Mouse (Mus musculus) ovary, postnatal 10 days (tissue): ENCODE results near the gene Ccn5.

Source experiments
- DNase-seq: peaks from one replicate; pipeline ENCODE4 v3.0.0; 2022; ENCODE audit warnings: low spot score

Gene Ccn5

DNA sequence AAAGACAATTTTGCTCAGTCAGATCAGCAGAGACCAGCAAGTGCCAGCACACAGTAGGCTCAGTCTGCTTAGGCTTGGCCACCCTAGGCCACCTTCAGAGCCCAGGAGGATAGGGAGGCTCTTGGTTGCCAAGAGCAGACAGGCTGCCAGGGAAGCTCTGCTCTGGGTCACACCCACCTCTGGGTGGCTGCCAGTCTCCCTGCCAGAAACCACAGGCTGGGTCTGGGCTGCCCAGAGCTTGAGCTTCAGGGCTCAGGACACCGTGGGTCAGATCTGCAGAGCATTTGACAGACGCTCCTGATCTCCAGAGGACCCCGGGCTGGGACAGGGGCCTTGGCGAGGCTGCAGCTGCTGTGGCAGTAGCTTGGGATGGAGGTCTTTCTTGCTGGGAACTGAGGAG, at the start of gene Ccn5:
Gene Ccn5 (plus strand): TSS at position 255 of the 400 bp plus-strand sequence.
- DNase-seq, result peak; percentile 21

GRCm38 (mm10) chr2:163776661-163777060, 44.0 kb upstream of the Ccn5 start:
- DNase-seq, result no peak

- DNase-seq, result no peak
Measured at GRCm38 (mm10) chr2:163777061-163777460, 43.6 kb upstream of the Ccn5 start.

DNA sequence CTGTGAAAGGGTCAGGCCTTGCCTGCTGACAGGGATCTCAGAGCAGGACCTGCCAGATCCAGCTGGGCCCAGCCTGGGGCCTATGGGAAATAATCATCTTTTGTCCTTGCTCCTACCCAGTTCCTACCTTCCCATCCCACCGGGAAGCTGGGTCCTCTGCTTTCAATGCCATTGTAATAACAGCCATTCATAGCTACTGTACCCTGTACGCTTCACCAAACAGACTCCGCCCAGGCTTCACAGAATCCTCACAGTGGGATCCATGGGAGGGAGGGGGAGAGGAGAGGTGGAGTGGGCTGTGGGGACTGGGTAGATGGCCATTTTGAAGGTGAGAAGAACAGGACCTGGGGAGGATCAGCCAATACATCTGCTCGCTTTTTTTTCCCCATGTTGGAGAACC, 41.8 kb upstream of the Ccn5 start:
- DNase-seq, result no peak

DNA sequence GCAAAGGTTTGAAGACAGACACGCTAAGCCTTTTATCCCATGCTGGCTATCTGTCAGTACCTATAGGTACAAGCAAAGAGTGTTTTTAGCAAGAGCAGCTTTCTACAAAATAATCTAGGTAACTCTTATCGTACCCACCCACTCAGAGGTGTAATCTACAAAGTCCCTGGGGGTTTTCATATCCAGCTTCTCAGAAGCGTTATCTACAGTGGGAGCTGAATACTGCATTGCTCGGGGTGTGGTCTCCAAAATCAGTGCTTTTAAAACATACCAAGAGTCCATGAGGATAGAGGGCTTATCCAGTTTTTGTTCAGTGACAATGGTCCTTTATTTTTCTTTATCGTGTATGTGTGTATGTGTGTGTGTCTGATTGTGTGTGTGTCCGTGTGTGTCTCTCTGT, 37.3 kb upstream of the Ccn5 start:
- no peak for DNase-seq

GRCm38 (mm10) chr2:163783901-163784300, 36.8 kb upstream of the Ccn5 start:
- DNase-seq, result no peak

- DNase-seq, result no peak
Measured at GRCm38 (mm10) chr2:163787086-163787485, 33.6 kb upstream of the Ccn5 start.

DNA sequence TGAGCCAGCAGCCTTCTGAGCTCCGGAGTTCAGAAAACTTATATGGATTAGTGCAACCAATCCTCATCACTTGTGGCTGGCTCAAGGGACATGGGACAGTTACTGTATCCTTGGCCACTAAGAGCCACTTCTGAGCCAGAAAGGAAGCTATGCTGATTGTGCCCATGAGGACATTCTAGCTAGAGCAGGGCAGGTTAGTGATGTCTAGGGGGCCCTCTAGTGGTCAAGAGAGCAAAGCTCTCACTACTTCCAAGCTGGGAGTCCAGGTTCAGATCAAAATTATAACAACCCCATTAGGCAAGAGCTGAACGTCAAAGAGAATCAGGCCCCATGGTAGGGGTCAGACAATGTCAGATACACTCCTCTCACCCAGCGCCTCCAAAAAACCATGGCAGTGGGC, 33.0 kb upstream of the Ccn5 start:
- no peak for DNase-seq

DNA sequence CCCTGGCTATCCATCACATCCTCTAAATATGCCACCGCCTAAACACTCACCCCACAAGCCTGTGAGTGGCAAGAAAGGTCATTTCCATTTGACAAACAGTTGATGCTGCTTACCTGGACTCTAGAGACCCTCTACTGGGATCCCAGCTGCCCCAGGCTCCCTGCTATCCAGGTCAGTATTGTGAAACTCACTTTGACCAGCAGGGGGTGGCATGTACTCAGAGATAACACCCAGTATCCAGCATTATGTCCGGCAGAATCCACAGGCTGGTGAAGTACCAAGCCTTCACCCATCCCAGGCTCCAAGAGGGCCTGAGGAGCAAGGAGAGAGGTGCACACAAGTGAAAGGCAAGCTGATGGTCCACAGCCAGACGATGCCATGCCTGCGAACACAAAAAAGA, 32.2 kb upstream of the Ccn5 start:
- peak; percentile 30 for DNase-seq

- DNase-seq, result no peak
Measured at GRCm38 (mm10) chr2:163798411-163798810, 22.2 kb upstream of the Ccn5 start.

DNA sequence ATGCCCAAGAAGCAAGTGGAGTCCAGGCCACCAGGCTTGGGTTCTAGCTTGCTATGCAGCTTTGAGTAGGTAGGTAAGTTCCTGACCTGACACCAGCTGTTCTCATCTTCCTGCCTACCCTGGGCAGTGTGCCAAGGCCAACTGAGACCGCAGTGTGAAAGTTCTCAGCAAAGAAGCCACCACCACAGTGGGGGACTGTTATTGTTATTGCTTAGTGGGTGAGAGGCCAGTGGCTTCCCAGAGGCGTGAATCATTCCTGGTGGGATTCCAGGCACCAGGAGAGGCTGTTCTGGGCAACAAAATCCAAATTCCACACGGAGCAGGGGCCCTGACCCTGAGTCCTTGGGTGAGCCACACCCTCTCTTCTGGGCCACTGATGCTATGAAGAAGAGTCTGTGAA, 19.8 kb upstream of the Ccn5 start:
- DNase-seq, result no peak

- no peak for DNase-seq
Measured at GRCm38 (mm10) chr2:163801406-163801805, 19.3 kb upstream of the Ccn5 start.

DNA sequence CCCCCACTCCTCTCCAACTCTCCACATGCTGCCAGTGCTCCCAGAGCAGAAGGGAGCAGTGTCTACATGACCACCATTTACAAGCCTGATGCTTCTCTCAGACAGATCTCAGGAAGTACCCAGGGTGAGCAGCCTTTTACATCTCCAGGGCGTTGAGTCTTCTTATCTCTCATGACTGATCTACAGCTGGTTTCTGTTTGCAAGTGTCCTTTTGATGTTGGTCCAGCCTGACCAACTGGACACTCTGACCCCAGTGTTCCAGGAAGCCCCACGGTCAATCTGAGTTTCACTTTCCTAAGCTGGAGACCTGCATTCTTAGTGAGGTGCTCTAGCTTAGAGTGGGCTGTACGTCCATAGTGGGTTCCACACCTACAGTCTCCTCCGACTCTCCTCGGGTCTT, 16.8 kb upstream of the Ccn5 start:
- no peak for DNase-seq

DNA sequence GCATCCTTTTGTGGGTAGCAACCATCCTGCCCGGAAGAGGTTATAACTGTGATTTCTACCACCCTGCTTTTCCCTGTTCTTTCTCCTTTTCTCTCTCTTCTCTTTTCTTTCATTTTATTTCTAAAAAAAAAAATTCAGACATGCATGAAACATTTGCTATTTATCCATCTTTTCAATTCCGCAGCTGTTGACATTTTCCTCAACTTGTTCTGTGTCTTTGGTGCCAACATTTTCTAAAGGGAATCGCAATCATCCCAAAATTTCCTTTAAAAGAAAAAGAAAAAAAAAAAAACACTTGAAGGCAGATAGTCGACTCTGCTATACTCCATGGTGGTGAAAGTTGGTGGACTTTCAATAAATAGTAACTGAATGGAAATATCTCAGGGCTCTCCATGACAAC, 11.5 kb upstream of the Ccn5 start:
- no peak for DNase-seq

DNA sequence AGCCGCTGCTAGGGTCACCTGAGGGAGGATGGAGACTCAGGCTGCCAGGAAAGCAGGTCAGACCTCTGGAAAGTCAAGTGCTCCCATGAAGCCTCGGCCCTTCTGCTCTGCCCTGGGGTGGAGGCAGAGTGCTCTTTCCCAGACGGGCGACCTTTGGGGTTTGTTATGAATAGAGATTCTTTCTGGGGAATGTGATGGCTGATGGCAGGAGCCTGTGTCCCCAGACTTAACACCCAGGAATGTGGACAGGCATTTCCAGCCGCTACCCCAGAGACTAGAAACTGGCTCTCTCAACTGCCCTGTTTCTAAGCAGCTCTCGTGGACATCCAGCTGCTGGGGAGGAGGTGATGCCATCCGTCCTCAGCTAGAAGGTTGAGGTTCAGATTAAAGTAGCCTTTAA, 11.0 kb upstream of the Ccn5 start:
- DNase-seq, result no peak

- no peak for DNase-seq
Measured at GRCm38 (mm10) chr2:163813077-163813476, 7.6 kb upstream of the Ccn5 start.

DNA sequence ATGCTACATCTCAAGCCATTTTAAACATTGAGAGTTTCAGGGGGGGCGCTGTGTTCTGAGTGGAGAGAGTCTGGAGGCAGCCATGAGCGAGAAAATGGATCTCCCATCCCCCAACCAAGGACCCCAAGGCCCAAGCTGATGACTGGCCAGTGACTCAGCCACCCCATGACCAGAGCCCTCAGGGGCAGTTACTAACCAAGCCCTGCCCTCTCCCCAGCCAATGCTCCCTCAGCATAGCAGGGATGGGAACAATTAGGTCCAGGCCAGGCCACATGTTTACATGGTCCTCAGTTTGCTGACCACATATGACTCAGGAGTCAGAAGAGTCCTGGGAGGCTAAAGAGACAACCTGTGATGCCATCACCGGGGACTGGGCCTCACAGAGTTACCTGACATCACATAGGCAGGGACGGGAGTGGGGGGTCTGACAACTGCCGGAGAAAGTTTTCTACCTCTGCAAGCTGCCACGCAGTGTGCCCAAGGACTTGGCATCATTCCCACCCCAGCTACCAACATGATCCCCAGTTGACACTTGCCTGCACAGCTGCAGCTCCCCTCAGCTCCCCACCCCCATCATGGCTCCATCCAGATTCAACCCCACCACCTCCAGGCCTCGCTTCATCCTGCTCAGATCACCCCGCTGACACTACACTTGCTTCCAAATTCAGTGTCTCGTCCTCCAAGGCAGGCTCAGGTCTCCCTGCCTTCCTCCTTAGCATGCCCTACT, 5.8 kb upstream of the Ccn5 start:
- DNase-seq, result no peak

GRCm38 (mm10) chr2:163823248-163823647, 2.6 kb downstream of the Ccn5 start:
- no peak for DNase-seq

DNA sequence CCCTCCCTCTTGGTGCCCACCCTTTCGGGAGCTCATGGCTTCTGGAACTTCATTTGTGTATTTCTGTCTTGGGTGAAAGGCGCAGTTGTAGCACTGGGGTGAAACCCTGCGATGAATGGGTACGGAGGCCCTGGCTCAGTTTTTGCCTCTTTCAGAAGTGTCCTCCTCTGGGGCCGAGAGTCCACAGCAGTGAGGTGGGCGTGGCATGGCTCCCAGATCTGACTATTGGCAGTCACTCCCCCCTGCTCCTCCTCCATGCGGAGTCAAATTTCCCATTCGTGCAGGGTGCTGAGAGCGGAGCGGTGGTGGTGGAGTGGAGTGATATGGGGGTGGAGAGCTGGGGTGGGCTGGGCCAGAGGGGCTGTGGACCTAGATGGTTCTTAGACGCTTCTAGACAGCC, 3.1 kb downstream of the Ccn5 start:
- DNase-seq, result no peak

- no peak for DNase-seq
Measured at GRCm38 (mm10) chr2:163825861-163826260, 5.2 kb downstream of the Ccn5 start.

- DNase-seq, result no peak
Measured at GRCm38 (mm10) chr2:163826494-163826893, 5.8 kb downstream of the Ccn5 start.

- DNase-seq, result no peak
Measured at GRCm38 (mm10) chr2:163831163-163831562, 10.5 kb downstream of the Ccn5 start.

DNA sequence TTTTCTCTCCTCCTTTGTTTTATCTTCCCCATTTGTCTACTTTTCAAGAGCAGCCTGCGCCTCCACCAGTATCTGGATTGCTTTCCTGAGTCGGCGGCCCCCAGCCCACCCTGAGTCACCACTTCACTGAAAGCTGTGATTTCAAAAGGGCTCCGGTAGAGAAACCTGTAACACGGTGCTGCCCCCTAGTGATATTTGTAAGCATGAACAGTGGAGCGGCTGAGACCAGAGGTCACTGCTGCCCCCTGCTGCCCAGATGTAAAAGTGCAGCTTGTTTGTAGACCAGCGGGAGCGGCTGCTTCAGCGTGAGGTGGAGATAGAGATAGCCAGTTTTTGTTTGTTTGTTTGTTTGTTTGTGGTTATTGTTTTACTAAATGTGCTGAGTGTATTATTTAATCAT, 17.4 kb downstream of the Ccn5 start:
- peak; percentile 57 for DNase-seq

GRCm38 (mm10) chr2:163839519-163839918, 18.9 kb downstream of the Ccn5 start:
- no peak for DNase-seq

DNA sequence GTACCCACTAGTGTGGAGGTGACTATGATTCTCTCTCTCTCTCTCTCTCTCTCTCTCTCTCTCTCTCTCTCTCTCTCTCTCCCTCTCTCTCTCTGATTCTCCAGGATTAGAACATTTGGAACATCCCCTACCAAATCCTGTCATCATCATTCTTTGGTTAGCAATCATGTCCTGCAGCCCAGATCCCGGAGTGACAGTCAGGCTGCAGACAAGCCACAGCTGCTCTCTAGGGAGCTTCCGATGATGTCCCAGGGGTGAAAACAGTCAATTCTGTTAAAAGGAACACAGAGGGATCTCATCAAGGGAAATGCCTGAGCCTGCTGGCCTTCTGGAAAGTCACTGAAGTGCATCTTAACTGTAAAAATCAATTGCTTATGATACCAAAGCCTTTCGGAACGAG, 21.4 kb downstream of the Ccn5 start:
- no peak for DNase-seq
